Mouse (Mus musculus) hindbrain, embryonic 11.5 days (tissue): ENCODE results near the gene Bnc2. TPM values are rescaled to one million over a fixed set of nuclear protein-coding genes. Genes with fewer than 3 reads are reported as not detected.

Experiments used
- ATAC-seq: fragments of 200-750 bp; cut with Nextera tagmentation; 2 replicates; pipeline ENCODE4 v1.8.0; 2017; ENCODE audit warnings: mild to moderate bottlenecking, moderate TSS enrichment, moderate library complexity; ENCODE audit not compliant: low FRiP score
- DNase-seq: peaks from one replicate; pipeline ENCODE4 v3.0.0-alpha.2; 2015; ENCODE audit warnings: low spot score
- H3K27ac ChIP-seq: fragments of 300-500 bp; sonication (generic); 2 replicates; pipeline ENCODE4 v1.5.1; 2014; ENCODE audit warnings: mild to moderate bottlenecking, low read depth, low read length
- H3K27me3 ChIP-seq: fragments of 300-500 bp; sonication (generic); 2 replicates; pipeline ENCODE4 v1.6.1; 2014; ENCODE audit warnings: mild to moderate bottlenecking, low read length, moderate library complexity, mixed read lengths; ENCODE audit not compliant: control insufficient read depth, insufficient read depth
- H3K36me3 ChIP-seq: fragments of 300-500 bp; sonication (generic); 2 replicates; pipeline ENCODE4 v1.6.1; 2014; ENCODE audit warnings: mild to moderate bottlenecking, low read length, moderate library complexity, mixed read lengths; ENCODE audit not compliant: control insufficient read depth, insufficient read depth
- H3K4me1 ChIP-seq: fragments of 300-500 bp; sonication (generic); replicated peaks from 2 replicates; pipeline ENCODE4 v1.6.1; 2014; ENCODE audit warnings: low read length, mixed read lengths; ENCODE audit not compliant: control insufficient read depth, insufficient read depth
- H3K4me2 ChIP-seq: fragments of 300-500 bp; sonication (generic); replicated peaks from 2 replicates; pipeline ENCODE4 v1.6.1; 2014; ENCODE audit warnings: mild to moderate bottlenecking, low read depth, low read length
- H3K4me3 ChIP-seq: fragments of 300-500 bp; sonication (generic); 2 replicates; pipeline ENCODE4 v1.5.1; 2014; ENCODE audit warnings: low read depth, low read length
- H3K9ac ChIP-seq: fragments of 300-500 bp; sonication (generic); 2 replicates; pipeline ENCODE4 v1.6.1; 2014; ENCODE audit warnings: low read depth, low read length
- H3K9me3 ChIP-seq: fragments of 300-500 bp; sonication (generic); 2 replicates; pipeline ENCODE4 v1.6.1; 2016; ENCODE audit warnings: low read length; ENCODE audit not compliant: control insufficient read depth
- WGBS: fragments of 180-500 bp; shearing (Covaris S2); extraction: QIAGEN DNeasy Blood & Tissue Kit; methylation state at CpG from one replicate; pipeline ENCODE4 v1.1.7; 2014; 5-methylcytosine and 5-hydroxymethylcytosine counted together
- polyA plus RNA-seq: library from polyadenylated mRNA; unstranded; fragments of >200 nt; fragmentation: Nextera tagmentation; extraction: Ambion mirVana; gene quantifications from 2 replicates; pipeline ENCODE4 v1.2.1, GENCODE M21; 2014

The Bnc2 gene
- polyA plus RNA-seq, 1 experiment from 2014 or later = 16.1 TPM

GRCm38 (mm10) chr4:84276081-84276480, 399.0 kb downstream of the Bnc2 start:
- Histone ChIP-seq H3K9ac (no peak overlapping the region), H3K9me3 (no peaks in the 10 kb centered on the region), H3K4me3 (no peak overlapping the region), H3K27me3 (no peaks in the 10 kb centered on the region), H3K36me3 (no peaks in the 10 kb centered on the region), H3K27ac (no peak overlapping the region), H3K4me2 (no peak overlapping the region), H3K4me1 (no peaks in the 10 kb centered on the region)
- no peak for DNase-seq
- WGBS = 94% methylated on average over 14 of the region's 14 CpGs
- no peak for ATAC-seq

- Histone ChIP-seq H3K36me3 (no peaks in the 10 kb centered on the region), H3K4me1 (no peaks in the 10 kb centered on the region), H3K9ac (no peak overlapping the region), H3K4me3 (no peak overlapping the region), H3K27me3 (no peaks in the 10 kb centered on the region), H3K4me2 (no peak overlapping the region), H3K9me3 (no peaks in the 10 kb centered on the region), H3K27ac (no peak overlapping the region)
- peak; percentile 45; the same call in 1 of the 2 replicates for ATAC-seq
- WGBS = 48% methylated on average over 3 of the region's 3 CpGs
- no peak for DNase-seq
Observed at GRCm38 (mm10) chr4:84274158-84274557, 400.9 kb downstream of the Bnc2 start.

GRCm38 (mm10) chr4:84272867-84273266, 402.2 kb downstream of the Bnc2 start:
- DNase-seq (no peak), ATAC-seq (no peak)
- Histone ChIP-seq H3K4me2 (no peak overlapping the region), H3K36me3 (no peaks in the 10 kb centered on the region), H3K9me3 (no peaks in the 10 kb centered on the region), H3K27me3 (no peaks in the 10 kb centered on the region), H3K4me3 (no peak overlapping the region), H3K4me1 (no peaks in the 10 kb centered on the region), H3K9ac (no peak overlapping the region), H3K27ac (no peak overlapping the region)
- 92% methylated on average over 2 of the region's 2 CpGs for WGBS

- ATAC-seq (no peak), DNase-seq (no peak)
- Histone ChIP-seq H3K9me3 (no peaks in the 10 kb centered on the region), H3K4me3 (no peak overlapping the region), H3K4me2 (no peak overlapping the region), H3K36me3 (no peaks in the 10 kb centered on the region), H3K9ac (no peak overlapping the region), H3K4me1 (no peaks in the 10 kb centered on the region), H3K27me3 (no peaks in the 10 kb centered on the region), H3K27ac (no peak overlapping the region)
- 82% methylated on average over 6 of the region's 6 CpGs for WGBS
Observed at GRCm38 (mm10) chr4:84269845-84270244, 405.2 kb downstream of the Bnc2 start.

- Histone ChIP-seq H3K9me3 (no peaks in the 10 kb centered on the region), H3K4me2 (no peak overlapping the region), H3K27ac (no peak overlapping the region), H3K4me3 (no peak overlapping the region), H3K4me1 (no peaks in the 10 kb centered on the region), H3K36me3 (no peaks in the 10 kb centered on the region), H3K9ac (no peak overlapping the region), H3K27me3 (no peaks in the 10 kb centered on the region)
- ATAC-seq (no peak), DNase-seq (no peak)
- WGBS = 91% methylated on average over 2 of the region's 2 CpGs
Observed at GRCm38 (mm10) chr4:84247356-84247755, 427.7 kb downstream of the Bnc2 start.

GRCm38 (mm10) chr4:84232346-84232745, 442.7 kb downstream of the Bnc2 start:
- no peak for DNase-seq
- Histone ChIP-seq H3K27ac (no peak overlapping the region), H3K4me3 (no peak overlapping the region), H3K36me3 (no peaks in the 10 kb centered on the region), H3K4me2 (no peak overlapping the region), H3K9me3 (no peaks in the 10 kb centered on the region), H3K4me1 (no peaks in the 10 kb centered on the region), H3K9ac (no peak overlapping the region), H3K27me3 (no peaks in the 10 kb centered on the region)
- ATAC-seq = no peak
- 72% methylated on average over 7 of the region's 7 CpGs for WGBS

- WGBS = 84% methylated on average over 2 of the region's 2 CpGs
- no peak overlapping the region for H3K27ac ChIP-seq
- no peak for DNase-seq
- no peaks in the 10 kb centered on the region for H3K36me3 ChIP-seq
- ATAC-seq = no peak
- H3K27me3 ChIP-seq = no peaks in the 10 kb centered on the region
- H3K4me3 ChIP-seq = no peak overlapping the region
- no peak overlapping the region for H3K4me2 ChIP-seq
- H3K9ac ChIP-seq = no peak overlapping the region
- H3K4me1 ChIP-seq = no peaks in the 10 kb centered on the region
- no peaks in the 10 kb centered on the region for H3K9me3 ChIP-seq
Observed at GRCm38 (mm10) chr4:84231251-84231650, 443.8 kb downstream of the Bnc2 start.

- Histone ChIP-seq H3K36me3 (no peaks in the 10 kb centered on the region), H3K4me2 (no peak overlapping the region), H3K27ac (no peak overlapping the region), H3K9me3 (no peaks in the 10 kb centered on the region), H3K9ac (no peak overlapping the region), H3K4me3 (no peak overlapping the region), H3K4me1 (no peaks in the 10 kb centered on the region), H3K27me3 (no peaks in the 10 kb centered on the region)
- ATAC-seq (no peak), DNase-seq (no peak)
- 83% methylated on average over 10 of the region's 10 CpGs for WGBS
Observed at GRCm38 (mm10) chr4:84229189-84229960, 445.7 kb downstream of the Bnc2 start.

GRCm38 (mm10) chr4:84228551-84228950, 446.5 kb downstream of the Bnc2 start:
- Histone ChIP-seq H3K4me3 (no peak overlapping the region), H3K4me1 (no peaks in the 10 kb centered on the region), H3K4me2 (no peak overlapping the region), H3K27me3 (no peaks in the 10 kb centered on the region), H3K36me3 (no peaks in the 10 kb centered on the region), H3K27ac (no peak overlapping the region), H3K9me3 (no peaks in the 10 kb centered on the region), H3K9ac (no peak overlapping the region)
- 87% methylated on average over 5 of the region's 5 CpGs for WGBS
- ATAC-seq (no peak), DNase-seq (no peak)
